Mouse (Mus musculus) stomach, embryonic 15.5 days (tissue): ENCODE data around the gene Synpo2l. TPM values are rescaled to one million over a fixed set of nuclear protein-coding genes. Genes with fewer than 3 reads are reported as not detected.
A peak's percentile ranks its signal among the peaks of the same experiment; 100 is the strongest.

ENCODE experiments used
- ATAC-seq: fragments of 200-750 bp; cut with Nextera tagmentation; 2 replicates; pipeline ENCODE4 v1.8.0; 2017; ENCODE audit warnings: low read depth, moderate number of reproducible peaks, moderate TSS enrichment; ENCODE audit not compliant: insufficient read depth, low FRiP score
- H3K27ac ChIP-seq: fragments of 300-500 bp; sonication (generic); 2 replicates; pipeline ENCODE4 v1.5.1; 2015; ENCODE audit warnings: mild to moderate bottlenecking, inconsistent platforms
- H3K27me3 ChIP-seq: fragments of 300-500 bp; sonication (generic); replicated peaks from 2 replicates; pipeline ENCODE4 v1.6.1; 2015; ENCODE audit warnings: inconsistent platforms
- H3K36me3 ChIP-seq: fragments of 300-500 bp; sonication (generic); 2 replicates; pipeline ENCODE4 v1.6.1; 2015; ENCODE audit warnings: inconsistent platforms
- H3K4me1 ChIP-seq: fragments of 300-500 bp; sonication (generic); 2 replicates; pipeline ENCODE4 v1.6.1; 2015; ENCODE audit warnings: inconsistent platforms
- H3K4me2 ChIP-seq: fragments of 300-500 bp; sonication (generic); 2 replicates; pipeline ENCODE4 v1.6.1; 2015; ENCODE audit warnings: mild to moderate bottlenecking, inconsistent platforms
- H3K4me3 ChIP-seq: fragments of 300-500 bp; sonication (generic); replicated peaks from 2 replicates; pipeline ENCODE4 v1.5.1; 2015; ENCODE audit warnings: inconsistent platforms
- H3K9ac ChIP-seq: fragments of 300-500 bp; sonication (generic); 2 replicates; pipeline ENCODE4 v1.6.1; 2015; ENCODE audit warnings: inconsistent platforms
- H3K9me3 ChIP-seq: fragments of 300-500 bp; sonication (generic); 2 replicates; pipeline ENCODE4 v1.6.1; 2016; ENCODE audit warnings: inconsistent platforms
- WGBS: fragments of 180-500 bp; shearing (Covaris S2); methylation state at CpG from one replicate; pipeline ENCODE4 v1.1.7; 2015; 5-methylcytosine and 5-hydroxymethylcytosine counted together
- polyA plus RNA-seq: library from polyadenylated mRNA; unstranded; fragments of >200 nt; fragmentation: Nextera tagmentation; extraction: Ambion mirVana; gene quantifications from 2 replicates; pipeline ENCODE4 v1.2.1, GENCODE M21; 2015

The Synpo2l gene
- polyA plus RNA-seq, 1 experiment from 2014 or later = 0.45 TPM

DNA sequence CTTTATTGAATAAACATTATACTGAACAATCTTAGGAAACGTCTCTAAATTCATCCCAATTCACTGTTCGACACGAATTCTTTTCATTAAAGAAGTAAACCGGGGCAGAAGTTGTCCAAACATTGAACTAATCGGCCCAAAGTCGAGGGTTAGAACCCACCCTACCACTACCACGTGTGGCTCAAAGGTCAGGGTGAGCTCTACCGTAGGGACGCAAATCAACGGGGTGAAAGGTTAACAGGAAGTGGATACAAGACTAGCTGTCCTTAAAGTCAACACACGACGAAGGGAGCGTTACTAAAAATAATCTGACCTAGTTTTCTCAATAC, 5.5 kb upstream of the Synpo2l start:
- ATAC-seq = peak; percentile 41; the same call in 1 of the 2 replicates
- Histone ChIP-seq H3K27me3 (no peaks in the 10 kb centered on the region), H3K9me3 (no peaks in the 10 kb centered on the region), H3K4me1 (0 out of 2 replicates have a peak, but pooled peaks cover 5% of the 10 kb centered on the region), H3K9ac (no peak overlapping the region), H3K36me3 (peaks cover 22% of the 10 kb centered on the region), H3K4me2 (peak overlapping the region; percentile 59), H3K27ac (peak overlapping the region; percentile 97), H3K4me3 (peak overlapping the region; percentile 77)
- 10% methylated on average over 13 of the region's 13 CpGs for WGBS

GRCm38 (mm10) chr14:20672990-20673389, 4.8 kb upstream of the Synpo2l start:
- no peak overlapping the region for H3K27ac ChIP-seq
- H3K27me3 ChIP-seq = no peaks in the 10 kb centered on the region
- H3K9ac ChIP-seq = no peak overlapping the region
- no peak for ATAC-seq
- no peaks in the 10 kb centered on the region for H3K9me3 ChIP-seq
- H3K4me3 ChIP-seq = no peak overlapping the region
- H3K36me3 ChIP-seq = peaks cover 17% of the 10 kb centered on the region; the same call in 1 of the 2 replicates
- H3K4me1 ChIP-seq = 0 out of 2 replicates have a peak, but pooled peaks cover 5% of the 10 kb centered on the region
- H3K4me2 ChIP-seq = no peak overlapping the region
- 92% methylated on average over 2 of the region's 2 CpGs for WGBS

DNA sequence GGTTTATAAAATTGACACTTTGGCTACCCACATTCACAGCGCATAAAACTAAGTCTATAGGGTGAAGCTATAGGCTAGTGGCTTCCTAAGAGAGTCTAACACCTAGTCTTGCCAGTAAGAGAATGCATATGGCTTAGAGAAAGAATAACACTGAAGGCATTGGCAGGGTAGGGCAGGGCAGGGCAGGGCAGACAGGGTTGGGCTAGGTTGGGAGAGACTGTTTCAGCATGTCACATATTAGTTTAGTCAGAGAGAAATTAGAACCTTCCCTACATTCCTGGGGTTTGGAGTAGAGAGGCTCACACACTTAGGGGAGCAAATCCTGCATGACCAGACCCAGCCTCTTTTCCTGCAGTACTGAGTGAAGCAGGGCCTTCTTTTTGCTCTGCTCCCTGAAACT, 685 bp downstream of the Synpo2l start:
- Histone ChIP-seq H3K4me1 (no peaks in the 10 kb centered on the region), H3K27me3 (no peaks in the 10 kb centered on the region), H3K9ac (no peak overlapping the region), H3K36me3 (no peaks in the 10 kb centered on the region), H3K27ac (no peak overlapping the region; the same call in 1 of the 2 replicates), H3K4me3 (no peak overlapping the region), H3K9me3 (no peaks in the 10 kb centered on the region), H3K4me2 (no peak overlapping the region)
- WGBS = 72% methylated on average over 1 of the region's 1 CpGs
- no peak for ATAC-seq

DNA sequence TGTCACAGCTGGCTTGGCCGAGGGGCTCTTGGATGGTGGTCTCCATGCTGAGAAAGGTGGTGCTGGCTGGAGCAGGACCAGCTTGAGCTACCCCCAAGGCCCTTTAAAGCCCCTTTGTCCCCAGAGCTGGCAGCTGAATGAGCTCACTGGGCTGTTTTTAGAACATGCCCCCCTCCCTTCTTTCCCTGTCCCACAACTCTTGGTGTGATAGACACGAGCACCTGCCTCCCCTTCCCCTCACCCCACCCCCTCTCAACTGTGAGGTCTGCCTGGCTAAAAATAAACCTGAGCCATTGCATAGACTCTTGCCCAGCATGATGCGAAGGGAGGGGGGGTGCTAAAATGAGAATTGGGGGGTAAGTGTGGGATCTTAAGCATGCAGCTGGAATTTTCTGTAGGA, 3.7 kb downstream of the Synpo2l start:
- no peaks in the 10 kb centered on the region for H3K27me3 ChIP-seq
- no peak overlapping the region for H3K9ac ChIP-seq
- WGBS = 57% methylated on average over 3 of the region's 3 CpGs
- no peak for ATAC-seq
- H3K4me3 ChIP-seq = no peak overlapping the region
- H3K9me3 ChIP-seq = no peaks in the 10 kb centered on the region
- H3K4me1 ChIP-seq = peaks cover 14% of the 10 kb centered on the region
- no peaks in the 10 kb centered on the region for H3K36me3 ChIP-seq
- no peak overlapping the region for H3K27ac ChIP-seq
- H3K4me2 ChIP-seq = no peak overlapping the region

DNA sequence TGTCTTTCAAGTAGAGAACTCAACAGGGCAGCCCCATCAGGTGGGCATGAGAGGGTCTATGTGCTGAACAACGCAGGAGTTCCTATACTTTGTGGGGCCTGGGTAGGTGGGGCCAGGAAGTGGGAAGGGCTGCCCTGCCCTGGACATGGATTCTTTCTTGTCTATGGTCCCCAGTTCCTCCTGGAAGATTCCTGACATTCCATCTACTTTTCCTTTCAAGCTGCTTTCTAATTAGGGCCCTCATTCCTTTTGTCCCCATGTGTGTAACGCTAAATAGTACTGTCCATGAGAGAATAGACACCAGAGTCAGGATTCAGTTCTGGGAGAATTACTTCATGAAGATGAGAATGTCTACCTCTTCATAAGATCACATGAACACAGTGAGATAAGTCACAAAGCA, 4.6 kb downstream of the Synpo2l start:
- Histone ChIP-seq H3K9me3 (no peaks in the 10 kb centered on the region), H3K9ac (no peak overlapping the region), H3K27me3 (no peaks in the 10 kb centered on the region), H3K27ac (no peak overlapping the region), H3K4me1 (peaks cover 14% of the 10 kb centered on the region), H3K36me3 (no peaks in the 10 kb centered on the region), H3K4me3 (no peak overlapping the region), H3K4me2 (no peak overlapping the region)
- WGBS = 62% methylated on average over 2 of the region's 2 CpGs
- no peak for ATAC-seq

DNA sequence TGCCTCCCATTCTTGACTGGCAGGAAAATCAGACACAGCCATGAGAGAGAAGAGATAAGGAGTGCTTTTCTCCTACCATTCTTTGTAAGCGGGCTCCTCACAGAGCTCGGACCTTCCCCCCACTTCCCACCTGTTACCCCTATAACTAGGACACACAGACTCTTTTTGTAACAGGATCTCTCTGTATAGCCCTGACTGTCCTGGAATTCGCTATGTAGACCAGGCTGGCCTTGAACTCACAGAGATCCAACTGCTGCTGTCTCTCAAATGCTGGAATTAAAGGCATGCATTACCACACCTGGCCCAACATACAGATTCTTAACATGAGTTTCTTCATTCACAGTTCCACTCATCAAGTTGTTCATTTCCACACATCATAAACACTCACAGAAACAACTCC, 5.4 kb downstream of the Synpo2l start:
- H3K9ac ChIP-seq = no peak overlapping the region
- 79% methylated on average over 3 of the region's 3 CpGs for WGBS

DNA sequence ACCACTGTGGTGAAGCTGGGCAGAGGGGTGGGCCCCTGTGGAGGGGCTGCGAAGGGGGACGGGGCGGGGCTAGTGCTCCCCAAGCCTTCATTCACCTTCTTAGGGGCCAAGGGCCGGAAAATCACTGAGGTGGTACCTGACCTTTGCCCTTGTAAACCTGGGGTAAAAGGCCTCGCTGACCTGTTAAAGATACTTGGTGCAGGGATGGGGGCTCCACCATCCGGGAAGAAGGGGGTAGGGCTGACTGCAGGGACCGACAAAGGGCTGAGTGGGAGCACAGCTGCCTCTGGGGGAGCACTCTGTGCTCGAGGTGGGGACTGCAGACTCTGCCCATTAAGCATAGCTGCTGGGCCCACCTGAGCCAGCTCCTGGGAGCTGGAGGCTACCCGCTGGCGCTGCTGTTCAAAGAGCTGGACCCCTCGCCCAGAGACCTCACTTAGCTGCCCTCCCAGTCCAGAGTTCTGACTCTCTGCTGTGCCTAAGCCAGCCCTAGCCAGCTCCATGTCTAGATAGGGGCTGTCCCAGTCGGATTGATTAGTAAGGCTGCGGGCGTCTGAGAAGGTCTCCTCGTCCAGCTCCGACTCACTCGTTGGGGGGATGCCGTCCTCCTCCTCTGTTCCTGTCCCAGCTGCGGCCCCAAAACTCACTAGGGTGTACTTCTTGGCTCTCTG, 6.4 kb downstream of the Synpo2l start:
- peak overlapping the region; percentile 61 for H3K9ac ChIP-seq
- H3K27ac ChIP-seq = peak overlapping the region; percentile 93
- no peaks in the 10 kb centered on the region for H3K36me3 ChIP-seq
- no peak for ATAC-seq
- H3K4me3 ChIP-seq = peak overlapping the region; percentile 70
- no peaks in the 10 kb centered on the region for H3K27me3 ChIP-seq
- H3K4me1 ChIP-seq = peaks cover 14% of the 10 kb centered on the region
- H3K4me2 ChIP-seq = peak overlapping the region; percentile 95
- H3K9me3 ChIP-seq = no peaks in the 10 kb centered on the region
- WGBS = 13% methylated on average over 19 of the region's 19 CpGs

More for the DNA sequence above, 5.4 kb downstream of the Synpo2l start:
- no peak overlapping the region for H3K4me3 ChIP-seq
- no peak overlapping the region for H3K27ac ChIP-seq
- peaks cover 14% of the 10 kb centered on the region for H3K4me1 ChIP-seq
- no peaks in the 10 kb centered on the region for H3K36me3 ChIP-seq
- ATAC-seq = no peak
- no peaks in the 10 kb centered on the region for H3K9me3 ChIP-seq
- H3K27me3 ChIP-seq = no peaks in the 10 kb centered on the region
- no peak overlapping the region for H3K4me2 ChIP-seq

DNA sequence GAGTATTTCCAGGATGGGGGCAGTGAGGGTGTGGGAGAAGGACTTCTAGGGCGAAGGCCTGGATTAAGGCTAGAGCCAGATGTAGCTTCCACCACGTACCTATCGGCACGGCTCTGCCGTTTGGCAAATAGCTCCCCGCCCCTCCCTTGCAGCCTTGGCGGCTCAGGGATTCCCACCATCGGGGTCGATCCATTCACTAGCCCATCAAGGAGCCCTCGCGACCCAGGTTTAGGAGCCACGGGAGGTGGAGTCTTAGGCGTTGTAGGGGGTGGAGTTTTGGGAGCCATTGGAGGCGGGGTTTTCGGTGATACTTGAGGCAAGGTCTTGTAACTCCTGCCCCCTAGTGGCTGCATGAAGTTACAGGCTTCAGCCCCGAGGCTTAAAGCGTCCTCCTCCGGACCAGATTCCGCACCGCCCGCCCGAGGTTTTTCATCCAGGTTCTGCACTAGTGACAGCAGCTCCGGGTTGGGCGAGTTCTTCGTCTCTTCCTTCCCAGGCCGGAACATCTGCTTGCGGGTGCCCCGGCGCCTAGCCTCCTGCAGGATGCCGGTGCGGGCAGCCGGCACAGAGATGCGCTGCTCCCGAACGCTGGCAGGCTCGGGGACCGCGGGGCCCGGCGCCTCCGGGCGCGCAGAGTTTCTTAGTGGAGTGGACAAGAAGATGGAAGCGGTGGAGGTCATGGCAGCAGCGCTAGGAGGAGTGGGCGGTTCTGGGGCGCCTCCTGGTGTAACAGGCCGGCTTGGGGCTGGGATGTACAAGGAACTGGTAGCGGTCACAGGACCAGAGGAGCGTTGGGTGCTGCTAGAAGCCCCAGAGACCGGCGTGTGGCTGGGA, 7.1 kb downstream of the Synpo2l start:
- ATAC-seq = peak; percentile 85
- Histone ChIP-seq H3K4me3 (peak overlapping the region; percentile 70), H3K9me3 (no peaks in the 10 kb centered on the region), H3K9ac (peak overlapping the region; percentile 61), H3K4me1 (peaks cover 14% of the 10 kb centered on the region), H3K27me3 (no peaks in the 10 kb centered on the region), H3K27ac (peak overlapping the region; percentile 93), H3K36me3 (no peaks in the 10 kb centered on the region), H3K4me2 (peak overlapping the region; percentile 95)
- WGBS = 2% methylated on average over 52 of the region's 52 CpGs

- peaks cover 14% of the 10 kb centered on the region for H3K4me1 ChIP-seq
- H3K9me3 ChIP-seq = no peaks in the 10 kb centered on the region
- no peaks in the 10 kb centered on the region for H3K27me3 ChIP-seq
- no peak overlapping the region for H3K4me2 ChIP-seq
- 96% methylated on average over 7 of the region's 7 CpGs for WGBS
- H3K36me3 ChIP-seq = no peaks in the 10 kb centered on the region
- H3K27ac ChIP-seq = no peak overlapping the region
- no peak for ATAC-seq
- no peak overlapping the region for H3K9ac ChIP-seq
- H3K4me3 ChIP-seq = no peak overlapping the region
These were observed 8.5 kb downstream of the Synpo2l start for GRCm38 (mm10) chr14:20659687-20660086.

DNA sequence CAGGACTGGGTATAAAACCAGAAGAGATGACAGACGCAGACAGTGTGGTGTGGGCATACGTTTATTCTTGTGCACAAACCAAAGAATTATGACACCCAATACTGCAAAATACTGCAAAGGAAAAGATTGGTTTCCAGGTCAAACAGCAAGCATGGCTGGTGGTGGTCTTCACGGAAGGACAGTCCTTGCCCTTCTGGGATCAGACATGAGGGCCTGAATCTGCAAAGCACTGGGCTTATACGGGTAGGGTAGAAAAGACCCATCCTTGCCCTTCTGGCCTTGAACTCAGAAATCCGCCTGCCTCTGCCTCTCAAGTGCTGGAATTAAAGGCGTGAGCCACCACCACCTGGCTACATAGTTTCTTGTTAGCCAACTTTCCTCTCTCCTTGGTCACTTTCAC, 9.3 kb downstream of the Synpo2l start:
- Histone ChIP-seq H3K27me3 (no peaks in the 10 kb centered on the region), H3K4me2 (no peak overlapping the region), H3K36me3 (no peaks in the 10 kb centered on the region), H3K9ac (no peak overlapping the region), H3K4me1 (peaks cover 14% of the 10 kb centered on the region), H3K9me3 (no peaks in the 10 kb centered on the region), H3K27ac (no peak overlapping the region), H3K4me3 (no peak overlapping the region)
- ATAC-seq = no peak
- WGBS = 78% methylated on average over 6 of the region's 6 CpGs

DNA sequence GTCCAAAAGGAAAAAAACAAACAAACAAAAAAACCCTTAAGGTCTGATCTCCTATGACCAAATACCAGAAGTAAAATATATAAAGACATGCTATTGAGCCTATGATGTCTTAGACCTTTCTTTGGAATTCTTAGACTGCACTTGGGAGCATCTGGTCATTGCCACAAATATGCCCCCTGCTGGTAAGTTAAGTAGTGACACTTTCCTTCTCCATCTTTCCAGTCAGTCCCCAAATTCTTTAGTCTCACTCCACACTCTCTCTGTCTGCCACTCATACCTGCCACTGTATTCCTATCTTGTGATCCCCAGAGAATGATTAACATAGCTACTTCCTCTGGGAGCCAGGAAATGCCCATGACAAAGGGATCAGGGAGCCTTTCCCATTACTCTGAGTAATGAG, 9.8 kb downstream of the Synpo2l start:
- H3K9ac ChIP-seq = no peak overlapping the region
- H3K27me3 ChIP-seq = no peaks in the 10 kb centered on the region
- no peaks in the 10 kb centered on the region for H3K9me3 ChIP-seq
- no peaks in the 10 kb centered on the region for H3K36me3 ChIP-seq
- H3K27ac ChIP-seq = no peak overlapping the region
- no peak for ATAC-seq
- no peak overlapping the region for H3K4me3 ChIP-seq
- peaks cover 14% of the 10 kb centered on the region for H3K4me1 ChIP-seq
- no peak overlapping the region for H3K4me2 ChIP-seq

DNA sequence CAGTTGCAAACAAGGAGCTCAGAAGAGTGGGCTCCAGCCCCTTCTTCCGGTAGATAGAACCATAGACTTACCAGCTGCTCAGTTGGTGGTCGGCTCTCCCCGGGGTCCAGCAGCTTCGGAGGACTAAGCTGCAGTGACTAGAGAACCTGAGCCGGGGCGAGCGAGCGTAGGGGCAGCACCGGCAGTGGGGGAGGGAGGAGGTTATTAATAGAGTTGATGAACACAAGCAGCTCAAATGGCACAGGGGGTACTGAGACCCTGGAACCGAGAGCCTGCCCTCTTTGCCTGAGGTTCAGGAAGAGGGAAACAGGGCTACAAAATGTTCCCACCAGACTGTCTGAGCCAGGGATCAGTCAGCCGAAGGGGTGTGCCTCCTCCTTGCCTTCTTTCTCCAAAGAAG, 11.8 kb downstream of the Synpo2l start, which contains the start of gene Myoz1:
Gene Myoz1 (minus strand): TSS at position 180 of the 400 bp plus-strand sequence.
- ATAC-seq = no peak
- Histone ChIP-seq H3K27ac (no peak within 1 kb of the TSS), H3K36me3 (no peaks in the 10 kb centered on the region), H3K4me2 (no peak within 1 kb of the TSS), H3K4me1 (peaks cover 4% of the 10 kb centered on the region; the same call in 1 of the 2 replicates), H3K9me3 (no peaks in the 10 kb centered on the region), H3K9ac (no peak within 1 kb of the TSS), H3K4me3 (no peak within 1 kb of the TSS), H3K27me3 (no peaks in the 10 kb centered on the region)
- WGBS = 50% methylated on average over 11 of the region's 11 CpGs
